Mouse (Mus musculus) liver, adult (tissue): Measurements from ENCODE around the gene Ang2.
"Not testable (repeated sequence)": the region's sequence is repeated elsewhere in the genome, so short reads cannot be mapped to it uniquely, and the experiment has no call there.

Experiments used
- GATA4 ChIP-seq: IDR thresholded peaks from 2 replicates; pipeline ENCODE4 v1.6.1; 2014; ENCODE audit warnings: mild to moderate bottlenecking, low read length; ENCODE audit not compliant: insufficient replicate concordance

Ang2 gene

DNA sequence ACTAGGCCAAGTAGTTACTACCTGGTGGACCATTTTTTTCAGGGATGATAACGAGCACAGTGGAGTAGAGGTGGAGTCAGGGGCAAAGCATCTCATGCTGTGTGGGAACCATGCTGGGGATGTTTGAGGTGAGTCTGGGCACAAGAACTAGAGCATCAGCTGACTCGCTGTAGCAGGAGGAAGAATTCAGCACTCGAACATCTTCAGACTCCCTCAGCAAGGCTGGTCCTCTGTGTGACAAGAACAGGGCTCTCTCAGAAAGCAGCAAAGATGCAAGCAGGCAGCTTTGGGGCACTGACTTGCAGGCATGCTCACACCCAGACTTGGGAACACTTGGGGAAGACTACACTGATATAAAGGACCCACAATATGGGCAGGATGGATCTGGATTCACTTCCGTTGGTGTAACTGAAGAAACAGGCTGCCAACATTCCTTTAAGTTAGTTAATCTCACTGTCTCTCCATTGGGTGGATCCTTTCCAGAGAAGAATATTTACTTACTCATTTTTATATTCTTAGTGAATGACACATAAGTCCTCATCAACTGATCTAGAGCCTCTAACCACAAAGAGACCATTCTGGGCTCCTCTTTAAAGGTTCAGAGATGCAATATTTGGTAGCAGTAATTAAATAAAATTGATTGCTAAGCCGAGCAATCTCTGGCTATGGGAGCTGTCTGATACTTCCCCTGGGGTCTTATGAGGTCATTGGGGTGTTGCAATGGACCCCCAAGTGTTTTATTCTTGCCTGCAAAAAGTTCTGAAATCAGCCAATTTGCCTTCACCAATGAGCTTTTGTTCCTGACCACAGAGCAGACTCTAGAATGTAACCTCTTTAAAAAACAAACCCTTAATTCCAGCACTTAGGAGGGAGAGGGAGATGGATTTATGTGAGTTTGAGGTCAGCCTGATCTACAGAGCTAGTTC is at the start of gene Ang2:
Gene Ang2 (minus strand): TSS at position 51 of the 926 bp plus-strand sequence.
- TF ChIP-seq GATA4 = no peak

DNA sequence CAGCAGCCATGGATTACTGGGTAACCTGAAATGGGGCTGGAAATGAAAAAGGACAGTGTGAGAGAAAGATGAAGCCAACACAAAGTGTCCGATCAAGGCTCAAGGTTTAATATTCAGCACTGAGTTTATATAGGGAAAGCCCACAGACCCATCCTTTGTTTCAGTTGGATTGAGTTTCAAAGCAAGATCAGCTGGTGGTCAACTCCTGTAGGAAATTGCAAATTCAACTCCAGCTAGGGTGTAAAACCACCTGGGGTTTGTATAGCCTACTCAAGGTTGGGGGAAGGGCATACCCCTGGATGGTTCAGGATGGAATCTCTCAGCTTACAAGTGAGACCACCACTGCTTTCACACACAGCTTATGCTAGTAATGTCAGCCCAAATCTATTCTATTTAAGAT is 48.8 kb upstream of the Ang2 start:
- no peak for TF ChIP-seq GATA4

DNA sequence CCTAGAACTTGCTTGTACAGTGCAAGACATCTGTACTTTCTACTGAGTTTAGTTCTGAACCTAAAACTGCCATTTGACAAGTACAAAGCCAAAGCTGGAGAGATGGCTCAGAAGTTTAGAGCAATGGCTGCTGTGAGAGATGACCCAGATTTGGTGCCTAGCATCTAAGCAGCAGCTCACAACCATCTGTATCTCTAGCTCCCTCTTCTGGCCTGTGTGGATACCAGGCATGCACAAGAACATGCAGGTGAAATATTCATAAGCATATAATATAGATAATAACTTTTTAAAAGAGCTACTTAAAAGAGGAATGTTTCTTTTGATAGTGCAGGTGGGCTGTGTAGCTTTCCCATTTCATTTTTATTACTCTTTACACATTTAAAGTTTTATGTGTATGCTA is 42.0 kb upstream of the Ang2 start:
- no peak for TF ChIP-seq GATA4

DNA sequence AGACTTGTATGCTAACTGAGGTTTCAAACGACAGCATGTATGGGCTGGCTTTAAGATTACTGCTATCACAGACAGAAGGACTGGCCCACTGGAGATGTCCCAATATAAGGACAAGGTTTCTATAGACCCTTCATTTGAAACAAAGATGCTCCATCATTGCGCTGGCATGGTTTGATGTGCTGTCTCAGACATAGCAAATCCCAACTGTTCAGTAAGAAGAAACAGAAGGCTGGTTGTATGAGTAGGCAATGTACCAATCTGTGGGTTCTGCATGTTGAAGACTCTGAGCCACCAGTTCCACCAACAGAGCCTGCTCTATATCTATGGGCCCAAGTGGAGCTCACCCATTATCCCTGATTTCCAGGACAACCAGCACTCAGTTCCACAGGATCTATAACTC is 4.2 kb upstream of the Ang2 start, which contains the start of gene Ear14:
Gene Ear14 (plus strand): TSS at position 277 of the 400 bp plus-strand sequence.
- TF ChIP-seq GATA4 = no peak

DNA sequence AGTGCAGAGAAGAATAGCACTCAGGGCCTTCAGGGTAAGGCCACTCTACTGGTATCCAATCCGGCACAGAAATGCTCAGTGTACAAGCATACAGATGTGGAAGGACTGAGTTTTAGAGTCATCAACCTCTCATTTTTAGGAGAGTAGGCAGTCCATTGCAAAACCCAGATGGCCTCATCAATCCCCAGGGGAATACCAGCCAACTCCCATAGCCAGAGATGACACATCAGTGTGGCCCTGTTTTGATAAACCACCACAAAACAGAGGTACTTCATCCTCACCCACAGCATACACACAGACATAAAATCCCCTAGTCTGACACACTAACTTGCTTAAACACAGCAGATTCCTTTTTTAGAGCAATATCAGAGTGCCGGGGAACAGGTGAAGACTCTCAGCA is 1.5 kb upstream of the Ang2 start:
- no peak for TF ChIP-seq GATA4

GRCm38 (mm10) chr14:51200054-51200453 is 1.1 kb upstream of the Ang2 start:
- no peak for TF ChIP-seq GATA4

- no peak for TF ChIP-seq GATA4
Observed at GRCm38 (mm10) chr14:51195681-51196080, 3.3 kb downstream of the Ang2 start.

GRCm38 (mm10) chr14:51173843-51174242 is 25.1 kb downstream of the Ang2 start:
- no peak for TF ChIP-seq GATA4

GRCm38 (mm10) chr14:51166068-51166467 is 32.9 kb downstream of the Ang2 start:
- TF ChIP-seq GATA4 = no peak

DNA sequence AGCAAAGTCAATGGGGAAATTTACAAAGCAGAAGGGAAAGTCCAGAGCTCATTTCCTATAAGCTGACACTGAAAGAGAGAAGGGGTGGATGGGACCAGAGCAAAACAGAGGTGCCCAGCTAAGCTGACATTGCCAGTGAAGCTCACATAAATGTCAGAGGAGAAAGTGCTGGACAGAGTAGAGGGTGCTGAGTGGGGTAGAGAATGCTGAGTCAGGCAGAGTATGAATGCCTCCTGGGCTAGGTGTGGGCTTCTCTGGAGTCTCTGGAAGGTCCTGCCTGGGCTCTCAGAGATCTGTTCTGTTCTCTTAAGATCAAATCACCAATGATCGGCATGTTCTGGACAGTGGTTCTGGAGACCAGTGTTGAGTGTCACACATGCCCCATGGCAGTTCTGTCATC is 33.5 kb downstream of the Ang2 start:
- TF ChIP-seq GATA4 = no peak

GRCm38 (mm10) chr14:51161976-51162375 is 37.0 kb downstream of the Ang2 start, which contains the start of gene Rnase2b:
Rnase2b (plus strand) TSS chr14:51162260.
- not testable (repeated sequence) for TF ChIP-seq GATA4

DNA sequence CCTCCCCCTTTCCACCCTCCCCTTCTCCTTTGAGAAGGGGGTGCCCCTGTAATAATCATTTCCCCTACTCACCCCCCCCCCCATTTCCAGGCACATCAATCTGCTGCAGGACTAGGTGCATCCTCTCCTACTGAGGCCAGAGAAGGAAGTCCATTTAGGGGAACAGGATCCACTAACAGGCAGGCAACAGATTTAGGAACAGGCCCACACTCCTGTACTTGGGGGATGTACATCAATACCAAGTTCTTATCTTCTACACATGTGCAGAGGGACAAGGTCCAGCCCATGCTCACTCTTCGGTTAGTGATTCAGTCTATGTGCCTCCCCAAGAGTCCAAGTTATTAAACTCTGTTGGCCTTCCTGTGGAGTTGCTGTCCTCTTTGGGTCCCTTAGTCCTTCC is 41.9 kb downstream of the Ang2 start:
- TF ChIP-seq GATA4 = no peak

- no peak for TF ChIP-seq GATA4
Observed at GRCm38 (mm10) chr14:51156736-51157068, 42.2 kb downstream of the Ang2 start.

- TF ChIP-seq GATA4 = no peak
Observed at GRCm38 (mm10) chr14:51156056-51156735, 42.8 kb downstream of the Ang2 start.

DNA sequence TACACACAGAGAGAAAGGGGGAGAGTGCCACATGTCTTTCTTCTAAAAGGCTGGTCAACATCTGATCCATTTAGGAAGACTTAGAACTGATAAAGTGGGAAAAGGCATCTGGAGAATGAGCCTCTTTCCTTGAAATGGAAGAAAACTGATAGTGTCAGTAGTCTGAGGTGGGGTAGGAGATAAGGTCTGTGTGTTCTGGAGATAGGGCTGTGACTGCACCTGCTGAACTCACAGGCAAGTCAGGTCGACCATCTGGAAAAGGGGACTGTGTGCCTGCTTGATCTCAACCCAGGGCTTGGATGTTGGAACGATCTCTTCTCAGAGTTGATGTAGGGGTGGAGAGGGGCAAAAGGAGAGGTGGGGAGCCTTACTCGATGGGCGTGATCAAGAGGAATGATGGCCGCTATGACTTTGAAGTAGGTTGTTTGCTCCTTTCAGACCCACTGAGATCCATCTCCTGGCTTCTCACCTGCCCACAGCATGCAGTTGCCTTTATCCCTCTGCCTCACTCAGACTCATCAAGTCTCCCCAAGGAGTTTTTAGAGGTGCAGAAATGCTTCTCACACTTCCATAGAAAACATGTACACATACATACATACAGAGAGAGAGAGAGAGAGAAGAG is 46.6 kb downstream of the Ang2 start:
- TF ChIP-seq GATA4 = no peak

DNA sequence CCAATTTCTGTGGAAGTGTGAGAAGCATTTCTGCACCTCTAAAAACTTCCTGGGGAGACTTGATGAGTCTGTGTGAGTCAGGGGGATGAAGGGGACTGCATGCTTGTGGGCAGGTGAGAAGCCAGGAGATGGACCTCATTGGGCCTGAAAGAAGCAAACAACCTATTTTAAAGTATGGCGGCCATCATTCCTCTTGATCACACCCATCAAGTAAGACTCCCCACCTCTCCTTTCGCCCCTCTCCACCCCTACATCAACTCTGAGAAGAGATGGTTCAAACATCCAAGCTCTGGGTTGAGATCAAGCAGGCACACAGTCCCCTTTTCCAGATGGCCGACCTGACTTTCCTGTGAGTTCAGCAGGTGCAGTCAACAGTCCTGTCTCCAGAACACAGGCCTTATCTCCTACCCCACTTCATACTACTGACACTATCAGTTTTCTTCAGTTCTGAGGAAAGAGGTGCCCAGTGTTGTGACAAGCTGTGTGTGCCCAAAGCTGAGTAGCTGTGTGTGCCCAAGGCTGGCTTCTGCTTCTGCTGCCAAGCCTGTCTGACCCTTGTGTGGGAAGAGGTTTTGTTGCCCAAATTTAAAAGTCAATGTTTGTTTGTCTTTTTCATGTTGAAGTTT is 48.6 kb downstream of the Ang2 start:
- TF ChIP-seq GATA4 = no peak

- TF ChIP-seq GATA4 = no peak
Observed at GRCm38 (mm10) chr14:51149164-51149563, 49.8 kb downstream of the Ang2 start.
